Mouse (Mus musculus): ENCODE data around the gene Slc44a1. TPM values are rescaled to one million over a fixed set of nuclear protein-coding genes. Genes with fewer than 3 reads are reported as not detected.

Slc44a1 gene
- polyA plus RNA-seq, 1 experiment: 18.1 TPM

GRCm38 (mm10) chr4:53660711-53661110 is 220.5 kb downstream of the Slc44a1 start:
- no peak for DNase-seq

More at GRCm38 (mm10) chr4:53660711-53661110, 220.5 kb downstream of the Slc44a1 start:
- Histone ChIP-seq H3K36me3 (ENCODE audit: control insufficient read depth, insufficient read depth, low read length) (no peaks in the 10 kb centered on the region), H3K27ac (ENCODE audit: control insufficient read depth, insufficient read depth, low read length) (no peak overlapping the region), H3K27me3 (ENCODE audit: control insufficient read depth, insufficient read depth, low read length) (no peaks in the 10 kb centered on the region), H3K4me1 (replicated peaks; ENCODE audit: control insufficient read depth, insufficient read depth, low read length) (no peaks in the 10 kb centered on the region), H3K4me3 (ENCODE audit: control insufficient read depth, insufficient read depth, low read length) (no peak overlapping the region)
- TF ChIP-seq CTCF (IDR thresholded peaks at IDR 0.05; ENCODE audit: borderline replicate concordance, control insufficient read depth, extremely low read depth, insufficient read depth, low read length, poor library complexity) (no peak), POLR2A (IDR thresholded peaks at IDR 0.05; ENCODE audit: control insufficient read depth, extremely low read depth, insufficient read depth, low read length, poor library complexity) (no peak)

Other genes with a start within 250 kb of the Slc44a1 start
- gene Fsd1l, start 191.1 kb downstream of the Slc44a1 start, polyA plus RNA-seq (2012; rRNA removed): 0.11 and 0.31 TPM in 2 replicates

Data from thymus, adult 2 months (tissue).